Mouse (Mus musculus) liver, embryonic 11.5 days (tissue): ENCODE data around the gene Arih2. TPM values are rescaled to one million over a fixed set of nuclear protein-coding genes. Genes with fewer than 3 reads are reported as not detected.
A peak's percentile ranks its signal among the peaks of the same experiment; 100 is the strongest.

Experiments used
- ATAC-seq: fragments of 200-750 bp; cut with Nextera tagmentation; replicated peaks from 2 replicates; pipeline ENCODE4 v1.8.0; 2017; ENCODE audit warnings: moderate number of reproducible peaks, mild to moderate bottlenecking, moderate TSS enrichment, moderate library complexity; ENCODE audit not compliant: low FRiP score
- DNase-seq: peaks from one replicate; pipeline ENCODE4 v3.0.0-alpha.2; 2017; ENCODE audit warnings: low spot score
- H3K27ac ChIP-seq: fragments of 300-500 bp; sonication (generic); 2 replicates; pipeline ENCODE4 v1.5.1; 2014; ENCODE audit warnings: mild to moderate bottlenecking, low read depth, low read length, control low read depth
- H3K27me3 ChIP-seq: fragments of 300-500 bp; sonication (generic); replicated peaks from 2 replicates; pipeline ENCODE4 v1.6.1; 2014; ENCODE audit warnings: low read length, mixed read lengths; ENCODE audit not compliant: control insufficient read depth, insufficient read depth
- H3K36me3 ChIP-seq: fragments of 300-500 bp; sonication (generic); 2 replicates; pipeline ENCODE4 v1.6.1; 2014; ENCODE audit warnings: mild to moderate bottlenecking, low read length, moderate library complexity, mixed read lengths; ENCODE audit not compliant: control insufficient read depth, insufficient read depth
- H3K4me1 ChIP-seq: fragments of 300-500 bp; sonication (generic); replicated peaks from 2 replicates; pipeline ENCODE4 v1.6.1; 2014; ENCODE audit warnings: low read length, mixed read lengths; ENCODE audit not compliant: control insufficient read depth, insufficient read depth
- H3K4me2 ChIP-seq: fragments of 300-500 bp; sonication (generic); 2 replicates; pipeline ENCODE4 v1.6.1; 2014; ENCODE audit warnings: mild to moderate bottlenecking, control low read depth, moderate library complexity
- H3K4me3 ChIP-seq: fragments of 300-500 bp; sonication (generic); 2 replicates; pipeline ENCODE4 v1.5.1; 2014; ENCODE audit warnings: low read depth, low read length, control low read depth
- H3K9ac ChIP-seq: fragments of 300-500 bp; sonication (generic); 2 replicates; pipeline ENCODE4 v1.6.1; 2014; ENCODE audit warnings: low read depth, low read length, control low read depth
- H3K9me3 ChIP-seq: fragments of 300-500 bp; sonication (generic); 2 replicates; pipeline ENCODE4 v1.6.1; 2016; ENCODE audit warnings: low read length, inconsistent platforms, mixed read lengths; ENCODE audit not compliant: control insufficient read depth
- WGBS: fragments of 180-500 bp; shearing (Covaris S2); extraction: QIAGEN DNeasy Blood & Tissue Kit; methylation state at CpG from one replicate; pipeline ENCODE4 v1.1.7; 2014; 5-methylcytosine and 5-hydroxymethylcytosine counted together
- polyA plus RNA-seq: library from polyadenylated mRNA; unstranded; fragments of >200 nt; fragmentation: Nextera tagmentation; extraction: Ambion mirVana; gene quantifications from 2 replicates; pipeline ENCODE4 v1.2.1, GENCODE M21; 2014

Gene Arih2
- polyA plus RNA-seq, 1 experiment from 2014 or later = 47.7 TPM

- peaks cover 47% of the 10 kb centered on the region for H3K4me1 ChIP-seq
- ATAC-seq = peak; percentile 78
Measured at GRCm38 (mm10) chr9:108566815-108567776, 82.1 kb downstream of the Arih2 start, which contains the start of gene Ndufaf3. Gene Ndufaf3, minus strand, starts transcription at chr9:108567434.

GRCm38 (mm10) chr9:108565881-108566814 is 83.0 kb downstream of the Arih2 start:
- H3K4me3 ChIP-seq = peak overlapping the region; percentile 78
- 8% methylated on average over 35 of the region's 35 CpGs for WGBS
- H3K27me3 ChIP-seq = no peaks in the 10 kb centered on the region
- H3K4me2 ChIP-seq = peak overlapping the region; percentile 100
- H3K9ac ChIP-seq = peak overlapping the region; percentile 85
- H3K4me1 ChIP-seq = peaks cover 55% of the 10 kb centered on the region
- H3K27ac ChIP-seq = peak overlapping the region; percentile 98
- ATAC-seq = peak; percentile 1; the same call in 1 of the 2 replicates
- peak; percentile 42 for DNase-seq
- no peaks in the 10 kb centered on the region for H3K9me3 ChIP-seq
- peaks cover 34% of the 10 kb centered on the region for H3K36me3 ChIP-seq

More at GRCm38 (mm10) chr9:108566815-108567776, 82.1 kb downstream of the Arih2 start, which contains the start of gene Ndufaf3:
- under 1% methylated on average over 73 of the region's 73 CpGs for WGBS
- no peaks in the 10 kb centered on the region for H3K9me3 ChIP-seq
- H3K4me2 ChIP-seq = peak within 1 kb of the TSS; percentile 100
- H3K36me3 ChIP-seq = peaks cover 34% of the 10 kb centered on the region
- H3K27ac ChIP-seq = peak within 1 kb of the TSS; percentile 98
- H3K27me3 ChIP-seq = no peaks in the 10 kb centered on the region
- DNase-seq = peak; percentile 97
- peak within 1 kb of the TSS; percentile 85 for H3K9ac ChIP-seq
- peak within 1 kb of the TSS; percentile 78 for H3K4me3 ChIP-seq

GRCm38 (mm10) chr9:108564131-108564530 is 85.1 kb downstream of the Arih2 start:
- no peaks in the 10 kb centered on the region for H3K9me3 ChIP-seq
- peaks cover 35% of the 10 kb centered on the region for H3K36me3 ChIP-seq
- peaks cover 42% of the 10 kb centered on the region for H3K4me1 ChIP-seq
- peak overlapping the region; percentile 30; the same call in 1 of the 2 replicates for H3K27ac ChIP-seq
- peak overlapping the region; percentile 22; the same call in 1 of the 2 replicates for H3K9ac ChIP-seq
- 74% methylated on average over 7 of the region's 7 CpGs for WGBS
- no peaks in the 10 kb centered on the region for H3K27me3 ChIP-seq
- H3K4me2 ChIP-seq = peak overlapping the region; percentile 2; the same call in 1 of the 2 replicates
- ATAC-seq (no peak), DNase-seq (no peak)
- H3K4me3 ChIP-seq = 0 out of 2 replicates have a peak overlapping the region, but pooled peaks have one; percentile 10

- Histone ChIP-seq H3K27ac (peak overlapping the region; percentile 30; the same call in 1 of the 2 replicates), H3K9ac (peak overlapping the region; percentile 22; the same call in 1 of the 2 replicates), H3K4me2 (peak overlapping the region; percentile 2; the same call in 1 of the 2 replicates), H3K27me3 (no peaks in the 10 kb centered on the region), H3K4me1 (peaks cover 37% of the 10 kb centered on the region), H3K9me3 (no peaks in the 10 kb centered on the region), H3K4me3 (no peak overlapping the region), H3K36me3 (peaks cover 39% of the 10 kb centered on the region)
- ATAC-seq = no peak
- DNase-seq = no peak
- 93% methylated on average over 8 of the region's 8 CpGs for WGBS
Measured at GRCm38 (mm10) chr9:108563671-108564070, 85.5 kb downstream of the Arih2 start.

- H3K4me3 ChIP-seq = peak within 1 kb of the TSS; percentile 80
- no peaks in the 10 kb centered on the region for H3K9me3 ChIP-seq
- H3K27me3 ChIP-seq = no peaks in the 10 kb centered on the region
- H3K9ac ChIP-seq = peak within 1 kb of the TSS; percentile 87
- H3K4me2 ChIP-seq = peak within 1 kb of the TSS; percentile 85
- H3K36me3 ChIP-seq = peaks cover 58% of the 10 kb centered on the region
- peak; percentile 97 for ATAC-seq
- under 1% methylated on average over 46 of the region's 53 CpGs for WGBS
- peak within 1 kb of the TSS; percentile 70 for H3K27ac ChIP-seq
- DNase-seq = peak; percentile 93
- H3K4me1 ChIP-seq = peaks cover 20% of the 10 kb centered on the region
Measured at GRCm38 (mm10) chr9:108560227-108560841, 88.9 kb downstream of the Arih2 start, which contains the start of gene Impdh2. Gene Impdh2, plus strand, starts transcription at chr9:108560286.

GRCm38 (mm10) chr9:108559169-108559568 is 90.0 kb downstream of the Arih2 start:
- Histone ChIP-seq H3K27me3 (no peaks in the 10 kb centered on the region), H3K36me3 (peaks cover 56% of the 10 kb centered on the region), H3K9ac (no peak overlapping the region), H3K4me3 (no peak overlapping the region), H3K27ac (no peak overlapping the region), H3K4me1 (peaks cover 16% of the 10 kb centered on the region), H3K9me3 (no peaks in the 10 kb centered on the region), H3K4me2 (no peak overlapping the region)
- ATAC-seq (no peak), DNase-seq (no peak)
- 85% methylated on average over 4 of the region's 4 CpGs for WGBS
